Comparison of ENCODE assay signal across 18 mouse cellular contexts in genomic region chr14:18601927-18602326, GRCm38 (mm10).
"Had no signal": no experiment of that assay in that cellular context is flagged by ENCODE, and none has a peak within 500 bp of the region (broad histone marks: within the 10 kb centered on the region; RNA-seq: fewer than 3 reads in every experiment).

No protein-coding gene starts in this region.

- H3K9ac ChIP-seq: lung, embryonic 14.5 days; midbrain, embryonic 12.5 days; neural tube, embryonic 13.5 days; neural tube, embryonic 15.5 days; stomach, embryonic 15.5 days had no signal

- H3K27me3 ChIP-seq: midbrain, embryonic 12.5 days; neural tube, embryonic 13.5 days; neural tube, embryonic 15.5 days; stomach, embryonic 15.5 days had no signal

- DNase-seq: lung, adult 18-20 months; lung, embryonic 14.5 days; lung, postnatal 10 days; lung, postnatal 4 days; midbrain, embryonic 14.5 days; retina, postnatal 1 day; right cerebral cortex, adult 18-20 months; thymus, adult 2 months; thymus, postnatal 25 days; thymus, postnatal 4 days had no signal

- H3K36me3 ChIP-seq: midbrain, embryonic 10.5 days; midbrain, embryonic 12.5 days; neural tube, embryonic 13.5 days; neural tube, embryonic 15.5 days; stomach, embryonic 15.5 days had no signal

- H3K4me3 ChIP-seq: midbrain, embryonic 10.5 days; midbrain, embryonic 12.5 days; myocyte; neural tube, embryonic 13.5 days; neural tube, embryonic 15.5 days; stomach, embryonic 15.5 days had no signal

- ATAC-seq: midbrain, embryonic 16.5 days had no signal

- H3K27ac ChIP-seq: midbrain, embryonic 10.5 days; midbrain, embryonic 12.5 days; neural tube, embryonic 13.5 days; neural tube, embryonic 15.5 days; stomach, embryonic 15.5 days; stomach, postnatal 0 days had no signal

- H3K4me1 ChIP-seq: midbrain, embryonic 10.5 days; midbrain, embryonic 12.5 days; neural tube, embryonic 13.5 days; neural tube, embryonic 15.5 days; stomach, embryonic 15.5 days had no signal

- H3K4me2 ChIP-seq: lung, embryonic 14.5 days; midbrain, embryonic 12.5 days; neural tube, embryonic 13.5 days; neural tube, embryonic 15.5 days; stomach, embryonic 15.5 days had no signal

- H3K9me3 ChIP-seq: midbrain, embryonic 10.5 days; midbrain, embryonic 12.5 days; neural tube, embryonic 13.5 days; neural tube, embryonic 15.5 days; stomach, embryonic 15.5 days had no signal
